Mouse (Mus musculus): Measurements from ENCODE around the gene Zfp790.
"Not testable (repeated sequence)": the region's sequence is repeated elsewhere in the genome, so short reads cannot be mapped to it uniquely, and the experiment has no call there.

The Zfp790 gene

GRCm38 (mm10) chr7:29842105-29842504, 26.2 kb downstream of the Zfp790 start:
- no peak for DNase-seq (ENCODE audit: low spot score)

GRCm38 (mm10) chr7:29844616-29845015, 28.7 kb downstream of the Zfp790 start:
- DNase-seq (ENCODE audit: low spot score): no peak

DNA sequence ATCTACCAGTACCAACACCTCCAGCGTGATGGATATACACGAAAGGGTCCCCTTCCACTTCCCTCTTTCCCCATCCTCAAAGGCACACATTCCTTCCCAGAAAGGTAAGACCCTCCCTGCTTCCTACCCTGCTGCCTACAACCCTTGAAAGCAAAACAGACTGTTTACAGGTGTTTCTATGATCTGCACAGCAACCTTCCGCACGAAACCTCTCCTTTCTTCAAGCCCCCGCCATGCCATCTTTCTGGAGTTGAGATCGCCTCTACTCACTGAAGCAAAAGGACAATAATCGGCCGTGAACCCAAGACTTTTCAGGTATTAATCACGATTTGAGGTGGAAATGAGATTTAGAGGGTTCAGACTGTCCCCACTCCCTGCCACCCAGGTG, 36.9 kb downstream of the Zfp790 start:
- DNase-seq (ENCODE audit: low spot score): no peak

- DNase-seq (ENCODE audit: low spot score): peak; percentile 89
Measured at GRCm38 (mm10) chr7:29853219-29853842, 37.4 kb downstream of the Zfp790 start, which contains the start of gene Zfp940. TSS of gene Zfp940 (minus strand) at chr7:29853669.

DNA sequence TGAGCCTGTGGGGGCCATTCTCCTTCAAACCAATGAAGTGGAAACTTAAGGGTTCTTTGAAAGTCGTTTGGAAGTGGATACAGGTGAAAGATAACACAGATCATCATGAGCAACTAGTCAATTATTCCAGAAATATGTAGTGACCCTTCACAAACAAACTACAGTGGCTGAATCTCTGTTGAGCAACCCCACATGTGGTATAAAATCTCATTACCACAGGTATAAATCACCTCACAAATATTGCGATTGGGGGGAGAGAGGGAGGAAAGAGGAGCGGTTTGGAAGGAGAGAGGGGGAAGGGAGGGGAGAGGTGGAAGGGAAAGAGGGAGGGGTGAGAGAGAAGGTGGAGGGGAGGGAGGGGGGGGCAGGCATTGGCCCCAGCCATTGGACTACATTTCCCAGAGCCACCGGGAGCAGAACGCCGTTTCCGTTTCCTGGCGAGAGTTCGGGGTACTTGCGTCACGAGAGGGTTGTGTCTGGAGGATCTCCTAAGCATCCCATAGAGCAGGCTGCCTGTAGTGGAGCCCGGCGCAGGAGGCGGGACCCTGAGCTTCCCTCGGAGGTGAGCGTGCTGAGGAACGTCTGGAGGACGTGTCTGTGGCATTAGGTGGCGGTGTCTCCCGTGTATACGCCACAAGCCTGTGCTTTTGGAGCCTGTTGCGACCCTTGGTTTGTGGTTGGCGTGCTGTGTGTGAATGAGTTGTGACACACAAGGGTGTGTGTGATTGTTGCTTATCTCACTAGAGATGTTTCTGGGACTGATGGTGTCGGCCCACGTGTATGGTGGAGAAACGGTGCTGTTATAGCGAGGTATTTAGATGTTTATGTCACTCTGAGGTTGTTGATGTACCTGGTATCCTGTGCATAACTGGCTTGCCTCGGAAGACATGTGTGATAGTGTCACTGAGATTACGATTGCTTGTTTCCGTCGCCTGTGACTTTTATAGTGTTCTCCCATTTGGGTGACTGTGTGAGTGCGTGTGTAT, 43.9 kb downstream of the Zfp790 start, which contains the start of gene Zfp420:
Gene Zfp420 (plus strand): TSS at position 448 of the 986 bp plus-strand sequence.
- DNase-seq (ENCODE audit: low spot score): peak; percentile 92

GRCm38 (mm10) chr7:29861660-29862059, 45.7 kb downstream of the Zfp790 start:
- DNase-seq (ENCODE audit: low spot score): no peak

- DNase-seq (ENCODE audit: low spot score): no peak
Measured at GRCm38 (mm10) chr7:29874256-29874655, 58.3 kb downstream of the Zfp790 start.

DNA sequence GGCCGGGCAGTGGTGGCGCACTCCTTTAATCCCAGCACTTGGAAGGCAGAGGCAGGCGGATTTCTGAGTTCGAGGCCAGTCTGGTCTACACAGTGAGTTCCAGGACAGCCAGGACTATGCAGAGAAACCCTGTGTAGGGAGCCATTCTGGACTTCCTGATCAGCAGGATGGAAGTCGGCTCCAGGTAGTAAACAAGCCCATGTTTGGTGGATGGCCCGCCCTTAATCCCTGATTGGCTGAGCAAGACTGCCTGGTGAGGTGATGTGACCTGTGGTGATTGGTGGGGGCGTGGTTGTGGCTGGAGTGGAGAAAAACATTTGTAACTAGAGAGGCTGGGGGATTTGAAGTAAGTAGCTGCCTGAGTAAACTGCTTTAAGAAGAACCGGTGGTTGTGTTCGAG, 61.6 kb downstream of the Zfp790 start:
- DNase-seq (ENCODE audit: low spot score): not testable (repeated sequence)

- no peak for DNase-seq (ENCODE audit: low spot score)
Measured at GRCm38 (mm10) chr7:29880056-29880455, 64.1 kb downstream of the Zfp790 start.
